8 mouse cellular contexts compared by ENCODE assay signal in the genomic region with DNA sequence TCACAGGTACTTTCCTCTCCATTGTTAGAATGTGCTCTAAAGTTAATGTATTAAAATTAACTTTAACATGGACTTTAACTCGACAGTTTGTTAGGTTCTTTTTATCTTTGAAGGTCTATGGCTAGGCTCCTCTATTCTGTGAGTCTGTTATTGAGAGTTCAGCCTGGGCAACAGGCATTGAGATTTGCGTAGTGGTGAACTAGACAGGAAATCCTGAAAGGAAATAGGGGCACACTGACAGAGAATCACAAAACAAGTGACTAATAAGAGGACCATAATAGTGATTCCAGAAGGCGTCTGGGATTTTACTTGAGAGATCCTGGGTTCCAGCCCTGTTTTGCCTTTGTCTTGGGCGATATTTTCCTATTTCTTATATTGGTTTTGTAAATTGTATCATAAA. TPM values are rescaled to one million over a fixed set of nuclear protein-coding genes. Genes with fewer than 3 reads are reported as not detected.
DNase-seq lines count a peak whose midpoint lies in the region; ATAC-seq and TF ChIP-seq lines count a peak whose summit lies in the region.

No protein-coding gene starts in this region.

- no peaks in the 10 kb centered on the region for H3K27me3 ChIP-seq in embryonic facial prominence, embryonic 13.5 days
- H3K27me3 ChIP-seq in hindbrain, embryonic 14.5 days (ENCODE audit: control insufficient read depth, insufficient read depth, low read length) = no peaks in the 10 kb centered on the region

- DNase-seq in left cerebral cortex, adult 2 months (ENCODE audit: extremely low spot score in 1 of 2, low spot score in 2 of 2) = no peak
- no peak for DNase-seq in left cerebral cortex, postnatal 25 days (ENCODE audit: low spot score in 2 of 2)
- DNase-seq in hindbrain, embryonic 14.5 days (ENCODE audit: low spot score) = no peak
- DNase-seq in urinary bladder, postnatal 25 days (ENCODE audit: low spot score) = no peak
- DNase-seq in right cerebral cortex, postnatal 36 days (ENCODE audit: low spot score in 2 of 2) = no peak
- DNase-seq in embryo, embryonic 10 days (ENCODE audit: low spot score) = no peak

- WGBS in embryonic facial prominence, embryonic 13.5 days = 65% methylated on average over 4 of the region's 4 CpGs
- WGBS in hindbrain, embryonic 14.5 days = 72% methylated on average over 4 of the region's 4 CpGs

- peak overlapping the region; percentile 62 for H3K4me2 ChIP-seq in embryonic facial prominence, embryonic 13.5 days
- peak overlapping the region; percentile 66 for H3K4me2 ChIP-seq in hindbrain, embryonic 14.5 days (replicated peaks)

- no peaks in the 10 kb centered on the region for H3K36me3 ChIP-seq in embryonic facial prominence, embryonic 13.5 days
- H3K36me3 ChIP-seq in hindbrain, embryonic 14.5 days (replicated peaks; ENCODE audit: control insufficient read depth, insufficient read depth) = no peaks in the 10 kb centered on the region

- peaks cover 11% of the 10 kb centered on the region for H3K4me1 ChIP-seq in embryonic facial prominence, embryonic 13.5 days
- H3K4me1 ChIP-seq in hindbrain, embryonic 14.5 days (replicated peaks; ENCODE audit: control insufficient read depth, insufficient read depth, low read length) = 0 out of 2 replicates have a peak, but pooled peaks cover 5% of the 10 kb centered on the region

- H3K4me3 ChIP-seq in left cerebral cortex, adult 2 months = peak overlapping the region; percentile 65
- peak overlapping the region; percentile 93 for H3K4me3 ChIP-seq in embryonic facial prominence, embryonic 13.5 days
- H3K4me3 ChIP-seq in hindbrain, embryonic 14.5 days (replicated peaks; ENCODE audit: low read length) = peak overlapping the region; percentile 77

- TF ChIP-seq CTCF in left cerebral cortex, adult 2 months (IDR thresholded peaks at IDR 0.05) = no peak

- intact Hi-C loops in left cerebral cortex, adult 2 months (cut with DNase I) = no loop called here
- intact Hi-C loops in left cerebral cortex, postnatal 25 days (cut with DNase I) = no loop called here

- no peak for ATAC-seq in embryonic facial prominence, embryonic 13.5 days (ENCODE audit: insufficient number of reproducible peaks, insufficient read depth, low FRiP score, low TSS enrichment, low read depth)
- ATAC-seq in hindbrain, embryonic 14.5 days (ENCODE audit: low FRiP score) = no peak
- 0 out of 2 replicates have a peak, but pooled peaks have one; percentile 8 for ATAC-seq in megakaryocyte progenitor cell, adult 5-6 weeks (replicated peaks; ENCODE audit: poor library complexity)

- H3K9me3 ChIP-seq in embryonic facial prominence, embryonic 13.5 days = no peaks in the 10 kb centered on the region
- no peaks in the 10 kb centered on the region for H3K9me3 ChIP-seq in hindbrain, embryonic 14.5 days (ENCODE audit: control insufficient read depth, low read length)

- no peak overlapping the region for H3K27ac ChIP-seq in left cerebral cortex, adult 2 months
- peak overlapping the region; percentile 85; the same call in 1 of the 2 replicates for H3K27ac ChIP-seq in embryonic facial prominence, embryonic 13.5 days
- no peak overlapping the region for H3K27ac ChIP-seq in hindbrain, embryonic 14.5 days

- H3K9ac ChIP-seq in embryonic facial prominence, embryonic 13.5 days = no peak overlapping the region
- H3K9ac ChIP-seq in hindbrain, embryonic 14.5 days = no peak overlapping the region

RNA-seq across cellular contexts. Expression of a gene that starts 0.5 kb away (rescaled TPM):
- 1 to 10 TPM; 4.5 to 5.1 TPM for total RNA-seq in left cerebral cortex, adult 2 months (2021)
- total RNA-seq in left cerebral cortex, postnatal 25 days (2021) = 1 to 10 TPM; 3.2 to 4.6 TPM
- polyA plus RNA-seq in embryonic facial prominence, embryonic 13.5 days (2015; fragmentation: Nextera tagmentation; extraction: Ambion mirVana) = 26.7 and 29.2 TPM in 2 replicates
- polyA plus RNA-seq in hindbrain, embryonic 14.5 days (2014; fragmentation: Nextera tagmentation; extraction: Ambion mirVana) = 17.8 and 19.0 TPM in 2 replicates
- total RNA-seq in megakaryocyte progenitor cell, adult 5-6 weeks (2015) = 14.1 and 20.0 TPM in 2 replicates
- total RNA-seq in megakaryocyte progenitor cell, adult 5-6 weeks (2017) = 9.2 and 14.3 TPM in 2 replicates
